9 mouse cellular contexts compared by ENCODE assay signal in genomic region chr4:81578981-81579380, GRCm38 (mm10).
A peak's percentile ranks its signal among the peaks of the same experiment; 100 is the strongest.
DNase-seq lines count a peak whose midpoint lies in the region; ATAC-seq and TF ChIP-seq lines count a peak whose summit lies in the region.
"Had no signal": no experiment of that assay in that cellular context is flagged by ENCODE, and none has a peak within 500 bp of the region (broad histone marks: within the 10 kb centered on the region; RNA-seq: fewer than 3 reads in every experiment).

No protein-coding gene starts in this region.

- no peak overlapping the region for H3K9ac ChIP-seq in lung, postnatal 0 days (replicated peaks; ENCODE audit: low read depth)
- H3K9ac ChIP-seq in limb, embryonic 12.5 days (replicated peaks), result no peak overlapping the region
- H3K9ac ChIP-seq: kidney, embryonic 15.5 days had no signal

- peak; percentile 5 for DNase-seq in lung, postnatal 0 days (ENCODE audit: low spot score)
- DNase-seq in lung, postnatal 25 days (ENCODE audit: low spot score), result no peak
- DNase-seq in forebrain, embryonic 10.5 days (ENCODE audit: extremely low spot score, low spot score), result peak; percentile 27
- DNase-seq in urinary bladder, adult 18-20 months (ENCODE audit: low spot score in 2 of 2), result no peak
- DNase-seq in B cell, adult 2 months, result no peak
- DNase-seq in thymus, adult 18-20 months, result no peak

- no peaks in the 10 kb centered on the region for H3K27me3 ChIP-seq in lung, postnatal 0 days (replicated peaks; ENCODE audit: insufficient read depth, low read length)
- H3K27me3 ChIP-seq in forebrain, embryonic 10.5 days (ENCODE audit: poor library complexity, severe bottlenecking), result peaks cover 4% of the 10 kb centered on the region; the same call in 1 of the 2 replicates
- no peaks in the 10 kb centered on the region for H3K27me3 ChIP-seq in limb, embryonic 12.5 days

- H3K4me2 ChIP-seq in lung, postnatal 0 days (replicated peaks; ENCODE audit: low read depth, low read length), result no peak overlapping the region
- H3K4me2 ChIP-seq in limb, embryonic 12.5 days, result no peak overlapping the region
- H3K4me2 ChIP-seq: kidney, embryonic 15.5 days had no signal

- WGBS in lung, postnatal 0 days, result 66% methylated on average over 6 of the region's 6 CpGs
- WGBS in forebrain, embryonic 10.5 days, result 50% methylated on average over 6 of the region's 6 CpGs
- 42% methylated on average over 6 of the region's 6 CpGs for WGBS in limb, embryonic 12.5 days

- no peak overlapping the region for H3K27ac ChIP-seq in lung, postnatal 0 days (ENCODE audit: low read length)
- peak overlapping the region; percentile 75 for H3K27ac ChIP-seq in forebrain, embryonic 10.5 days
- peak overlapping the region; percentile 73 for H3K27ac ChIP-seq in limb, embryonic 12.5 days
- H3K27ac ChIP-seq: kidney, embryonic 15.5 days; macrophage had no signal

- peak; percentile 29; the same call in 1 of the 2 replicates for TF ChIP-seq CTCF in lung, postnatal 0 days (IDR thresholded peaks at IDR 0.05)

- no peaks in the 10 kb centered on the region for H3K9me3 ChIP-seq in lung, postnatal 0 days (ENCODE audit: low read length)
- H3K9me3 ChIP-seq in forebrain, embryonic 10.5 days, result no peaks in the 10 kb centered on the region
- H3K9me3 ChIP-seq in limb, embryonic 12.5 days, result no peaks in the 10 kb centered on the region
- H3K9me3 ChIP-seq: kidney, embryonic 15.5 days had no signal

- H3K36me3 ChIP-seq in lung, postnatal 0 days (ENCODE audit: insufficient read depth, low read length), result no peaks in the 10 kb centered on the region
- H3K36me3 ChIP-seq in forebrain, embryonic 10.5 days (replicated peaks), result no peaks in the 10 kb centered on the region
- no peaks in the 10 kb centered on the region for H3K36me3 ChIP-seq in limb, embryonic 12.5 days
- H3K36me3 ChIP-seq: kidney, embryonic 15.5 days had no signal

- no peaks in the 10 kb centered on the region for H3K4me1 ChIP-seq in lung, postnatal 0 days (ENCODE audit: insufficient read depth, low read depth, low read length)
- peaks cover 26% of the 10 kb centered on the region for H3K4me1 ChIP-seq in forebrain, embryonic 10.5 days
- H3K4me1 ChIP-seq in limb, embryonic 12.5 days (replicated peaks), result peaks cover 19% of the 10 kb centered on the region
- H3K4me1 ChIP-seq: kidney, embryonic 15.5 days had no signal

- H3K4me3 ChIP-seq in lung, postnatal 0 days (ENCODE audit: low read depth, low read length), result no peak overlapping the region
- H3K4me3 ChIP-seq in forebrain, embryonic 10.5 days, result no peak overlapping the region
- no peak overlapping the region for H3K4me3 ChIP-seq in limb, embryonic 12.5 days (replicated peaks)
- H3K4me3 ChIP-seq: kidney, embryonic 15.5 days had no signal

- no peak for ATAC-seq in lung, postnatal 0 days
- ATAC-seq in limb, embryonic 12.5 days (ENCODE audit: insufficient number of reproducible peaks, insufficient read depth, low FRiP score, low TSS enrichment, low read depth), result peak; percentile 66; the same call in 1 of the 2 replicates

- TF ChIP-seq EP300 in lung, postnatal 0 days (IDR thresholded peaks at IDR 0.05), result no peak

Comparison
In these comparisons a context has a peak if more than half of its experiments do, and no peak if none do; other contexts are left out.
1. DNase-seq: peak in lung, postnatal 0 days (single experiment) and forebrain, embryonic 10.5 days (single experiment); none in lung, postnatal 25 days (single experiment), urinary bladder, adult 18-20 months (0 of 2), B cell, adult 2 months (0 of 2) and thymus, adult 18-20 months (0 of 2).